Mouse (Mus musculus) cerebellum, postnatal 4 days (tissue): Measurements from ENCODE around the gene Rapgef5.

ENCODE experiments used
- DNase-seq, 2 experiments: peaks; one replicate each; pipeline ENCODE4 v3.0.0; 2022; ENCODE audit warnings: low spot score in 2 of 2, mixed read lengths in 1 of 2

Gene Rapgef5

GRCm38 (mm10) chr12:117669610-117670400, 153.5 kb downstream of the Rapgef5 start:
- DNase-seq, result no peak

DNA sequence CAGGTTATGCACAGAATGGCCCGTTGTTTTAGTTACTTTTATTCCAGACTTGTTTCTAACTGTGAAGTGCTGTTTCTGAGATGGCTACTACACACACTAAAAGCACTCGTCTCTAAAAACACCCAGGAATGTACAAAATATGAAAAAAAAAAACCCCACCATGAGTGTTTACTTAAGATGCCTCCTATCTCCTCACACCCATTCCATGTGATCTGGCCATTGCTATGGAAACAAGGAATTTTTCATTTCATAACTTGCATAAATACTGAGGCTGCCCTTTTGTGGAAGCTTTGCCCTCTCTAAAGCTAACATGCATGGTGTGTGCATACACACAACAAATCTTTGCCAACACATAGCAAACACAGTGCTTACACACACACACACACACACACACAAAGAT, 156.9 kb downstream of the Rapgef5 start:
- DNase-seq, result no peak

DNA sequence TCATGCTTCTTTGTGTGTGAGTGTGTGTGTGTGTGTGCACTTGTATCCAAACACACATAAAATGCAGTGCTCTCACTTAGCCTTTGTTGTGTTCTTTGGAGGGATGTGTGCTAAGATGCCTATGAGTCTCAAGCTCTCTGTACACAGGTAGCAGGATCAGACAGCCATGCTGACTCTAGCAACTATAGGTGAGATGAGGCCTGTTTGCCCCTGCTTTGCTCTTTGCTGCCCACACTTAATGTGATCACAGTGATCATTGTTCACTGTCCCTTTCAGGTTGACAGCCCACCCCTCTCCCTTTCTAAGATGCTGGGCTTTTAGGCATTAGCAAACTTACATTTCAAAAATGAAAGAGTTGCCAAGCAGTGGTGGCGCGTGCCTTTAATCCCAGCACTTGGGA, 158.2 kb downstream of the Rapgef5 start:
- no peak for DNase-seq

DNA sequence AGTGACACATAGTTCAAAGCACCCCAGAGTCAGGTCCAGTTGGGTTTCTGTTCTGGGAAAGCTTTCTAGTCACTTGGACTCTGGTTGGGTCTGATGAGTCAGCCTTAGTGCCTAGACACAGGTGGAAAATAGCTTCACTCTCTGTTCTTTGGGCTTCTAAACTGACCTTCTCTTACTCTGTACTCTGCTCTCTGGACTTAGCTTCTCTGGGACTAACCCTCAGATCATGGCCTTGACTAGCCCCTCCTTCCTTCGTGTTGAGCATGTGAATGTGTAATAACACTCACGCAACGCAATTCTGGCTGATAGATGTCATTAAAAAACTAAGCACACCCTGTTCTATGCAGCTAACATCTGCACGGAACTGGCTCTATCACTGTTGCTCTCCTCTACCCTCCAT, 160.0 kb downstream of the Rapgef5 start:
- no peak for DNase-seq

DNA sequence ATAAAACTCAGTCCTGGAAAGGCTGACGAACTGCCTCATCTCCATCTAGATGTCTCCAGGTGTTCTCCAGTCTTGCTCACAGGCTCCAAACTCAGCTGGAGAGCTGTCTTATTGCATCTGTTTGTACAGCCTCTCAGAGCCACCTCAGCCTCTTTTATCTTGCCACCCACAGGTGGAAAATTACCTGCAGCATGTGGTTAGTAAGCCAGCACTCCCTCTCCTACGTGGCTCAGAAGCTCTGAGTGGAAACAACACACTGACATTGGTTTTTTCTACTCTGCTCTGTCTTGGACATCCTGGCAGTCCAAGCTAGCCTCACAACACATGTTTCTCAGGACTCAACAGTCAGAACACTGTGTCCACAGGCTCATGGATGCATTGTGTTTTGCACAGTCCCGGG, 162.6 kb downstream of the Rapgef5 start:
- no peak for DNase-seq

GRCm38 (mm10) chr12:117679795-117680194, 163.5 kb downstream of the Rapgef5 start:
- DNase-seq, result no peak

DNA sequence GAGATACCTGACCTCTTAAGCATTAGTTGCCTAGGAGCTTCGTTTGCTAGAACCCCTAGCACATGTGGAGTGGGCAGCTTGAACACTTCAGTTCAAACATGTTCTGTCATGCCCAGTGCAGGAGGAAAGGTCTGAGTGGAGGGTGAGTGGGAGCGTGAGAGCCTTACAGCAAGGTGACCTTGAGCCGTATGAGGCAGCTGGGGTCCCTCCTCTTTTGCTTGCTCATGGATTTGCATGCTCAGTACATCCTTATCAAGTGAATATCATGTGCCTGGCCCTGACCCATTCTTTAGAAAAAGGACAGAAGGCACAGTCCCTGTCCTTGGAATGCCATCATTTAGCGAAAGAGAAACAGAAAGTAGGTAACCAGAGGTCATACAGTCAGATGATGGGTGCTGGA, 165.0 kb downstream of the Rapgef5 start:
- no peak for DNase-seq

GRCm38 (mm10) chr12:117683377-117683776, 167.1 kb downstream of the Rapgef5 start:
- no peak for DNase-seq

DNA sequence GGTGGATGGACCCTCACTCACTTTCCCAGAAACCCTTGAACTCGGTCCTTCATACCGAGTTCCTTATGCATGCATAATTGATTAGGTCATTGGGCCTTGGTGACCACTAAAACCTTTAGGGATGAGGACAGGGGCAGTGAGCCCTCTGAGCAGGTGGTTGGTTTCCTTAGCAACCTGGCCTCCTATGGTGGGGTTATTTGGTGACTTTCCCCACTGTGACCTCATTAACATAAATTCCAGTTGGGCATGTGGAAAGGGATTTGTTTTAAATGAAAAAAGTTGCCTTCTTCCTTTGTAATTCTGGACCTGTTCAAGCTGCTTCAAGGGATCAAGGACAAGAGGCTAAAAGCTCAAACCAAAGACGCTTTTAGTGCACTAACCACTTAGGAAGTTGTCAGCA, 167.7 kb downstream of the Rapgef5 start:
- no peak for DNase-seq

DNA sequence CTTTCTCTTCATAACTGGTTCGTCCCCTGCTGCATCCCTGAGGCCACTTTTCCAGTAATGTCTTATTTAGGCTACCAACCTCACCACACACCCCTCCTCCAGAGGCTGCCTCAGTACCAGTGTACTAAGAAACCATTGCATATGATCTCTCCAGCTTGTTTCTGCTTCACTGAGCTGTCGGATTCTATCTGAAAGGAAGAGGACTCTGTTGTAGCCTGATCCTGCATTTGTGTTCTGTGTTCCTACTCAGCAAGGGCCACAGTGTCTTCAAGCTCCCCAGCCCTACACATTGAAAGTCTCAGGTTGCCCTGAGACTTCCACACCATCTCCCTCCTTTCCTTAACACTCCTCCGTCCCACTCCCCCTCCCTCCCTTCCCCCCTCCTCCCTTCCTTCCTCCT, 168.5 kb downstream of the Rapgef5 start:
- no peak for DNase-seq

DNA sequence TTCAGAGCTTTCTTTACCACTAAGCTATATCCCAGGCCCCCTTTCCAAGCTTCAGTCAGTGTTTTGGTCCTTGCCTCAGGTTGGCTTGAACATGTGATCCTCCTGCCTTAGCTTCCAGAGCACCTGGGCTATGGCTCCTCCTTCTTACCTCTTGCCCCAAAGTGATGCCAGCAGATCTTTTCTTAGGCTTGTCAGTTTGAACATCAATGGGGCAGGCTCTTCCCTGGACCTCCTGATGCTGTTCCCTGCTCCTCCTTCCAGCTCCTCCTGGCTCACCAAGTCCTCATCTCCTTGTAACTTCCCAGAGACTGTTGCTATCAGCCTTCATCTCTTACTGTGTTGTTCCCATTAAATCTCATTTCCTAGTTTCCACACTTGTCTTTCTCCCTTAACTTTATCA, 169.1 kb downstream of the Rapgef5 start:
- DNase-seq, result no peak

GRCm38 (mm10) chr12:117686732-117687131, 170.5 kb downstream of the Rapgef5 start:
- DNase-seq, result no peak

DNA sequence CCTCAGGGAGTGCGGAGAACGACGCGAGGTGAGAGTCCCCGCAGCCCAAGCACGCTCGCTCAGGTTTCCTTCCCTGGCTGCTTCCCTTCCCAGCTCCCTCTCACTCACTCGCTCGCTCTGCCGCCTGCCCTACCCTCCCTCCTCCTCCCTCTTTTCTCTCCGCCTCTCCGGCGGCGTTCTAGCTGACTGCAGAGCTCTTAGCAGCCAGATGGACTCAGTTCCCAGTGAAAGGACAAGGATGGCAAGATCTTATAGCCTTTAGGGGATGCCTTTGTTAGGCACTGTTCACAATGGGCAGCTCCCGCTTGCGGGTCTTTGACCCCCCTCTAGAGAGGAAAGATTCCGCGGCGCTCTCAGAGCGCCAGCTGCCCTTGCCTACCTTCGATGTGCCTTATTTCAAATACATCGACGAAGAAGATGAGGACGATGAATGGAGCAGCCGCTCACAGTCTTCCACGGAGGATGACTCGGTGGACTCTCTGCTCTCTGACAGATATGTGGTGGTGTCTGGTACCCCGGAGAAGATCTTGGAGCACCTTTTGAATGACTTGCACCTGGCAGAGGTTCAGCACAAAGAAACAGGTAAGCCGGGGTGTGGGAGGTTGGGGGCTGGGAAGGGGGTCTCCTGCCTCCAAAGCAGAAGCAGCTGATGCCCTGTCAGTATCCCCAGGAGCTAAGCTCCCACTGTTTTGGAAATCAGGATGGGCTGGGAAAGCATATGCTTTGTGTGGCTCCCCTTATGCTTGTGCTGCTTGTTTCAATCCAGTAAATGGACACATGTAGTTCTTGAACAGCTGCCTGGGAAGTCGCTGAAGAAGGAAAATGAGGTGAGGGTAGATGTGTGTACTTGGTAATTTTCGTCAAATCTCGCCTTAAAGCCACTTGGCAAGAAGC, 172.6 kb downstream of the Rapgef5 start:
- DNase-seq, result peak; percentile 46 to 56

GRCm38 (mm10) chr12:117691336-117691735, 175.1 kb downstream of the Rapgef5 start:
- DNase-seq, result no peak

DNA sequence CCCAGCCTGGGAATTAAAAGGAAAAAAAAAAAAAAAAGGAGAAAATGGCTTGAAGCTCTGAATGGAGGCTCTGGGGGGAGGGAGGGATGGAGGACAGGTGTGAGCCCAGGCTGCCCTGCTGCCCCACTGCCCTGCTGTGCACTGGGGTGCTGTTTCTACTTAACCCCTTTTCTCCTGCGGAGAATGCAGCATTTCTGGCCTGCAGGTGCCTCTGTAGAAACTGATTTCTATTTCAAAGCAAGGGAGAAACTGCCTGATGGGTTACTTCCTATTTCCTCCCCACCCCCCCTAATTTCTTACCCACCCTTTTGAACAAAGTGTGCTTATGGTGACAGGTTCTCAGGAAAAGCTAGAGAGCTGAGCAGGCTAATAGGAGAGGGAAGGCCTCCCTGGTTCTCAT, 176.5 kb downstream of the Rapgef5 start:
- no peak for DNase-seq

GRCm38 (mm10) chr12:117699950-117700665, 183.8 kb downstream of the Rapgef5 start:
- no peak for DNase-seq

DNA sequence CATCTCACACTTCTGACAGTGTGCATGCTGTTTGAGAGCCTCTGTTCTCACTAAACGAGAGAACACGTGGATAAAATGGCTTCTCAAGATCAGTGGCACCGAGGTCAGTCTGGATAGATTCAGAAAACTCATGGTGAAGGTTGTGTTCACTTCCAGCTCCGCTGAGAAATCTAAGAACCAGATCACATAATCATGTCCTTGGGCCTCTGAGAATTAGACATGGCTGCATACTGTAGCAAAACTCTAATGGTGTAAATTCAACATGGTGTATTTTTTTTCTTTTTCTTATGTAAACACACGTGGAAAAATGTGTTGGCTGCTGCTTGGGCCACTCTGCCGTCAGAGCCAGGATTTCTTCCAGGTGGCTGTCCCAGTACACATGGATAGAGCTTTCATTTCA, 184.6 kb downstream of the Rapgef5 start:
- no peak for DNase-seq

DNA sequence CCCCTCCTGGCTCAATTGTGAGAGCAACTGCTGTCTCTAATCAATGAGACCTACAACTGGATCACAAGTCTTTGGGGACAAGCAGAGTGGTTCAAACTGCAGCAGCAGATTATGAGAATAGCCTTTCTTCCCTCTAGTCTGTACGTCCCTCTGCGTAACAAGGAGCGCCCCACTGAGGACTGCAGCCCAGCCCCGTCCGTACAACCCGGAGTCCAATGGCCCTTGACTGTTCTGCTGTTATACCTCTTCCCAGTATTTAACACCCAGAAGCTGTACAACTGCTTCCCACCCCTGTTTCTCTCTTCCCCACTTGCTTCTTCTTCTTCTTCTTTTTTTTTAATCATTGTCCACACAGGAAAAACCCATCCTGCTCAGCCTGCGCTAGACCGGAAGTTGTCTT, 186.0 kb downstream of the Rapgef5 start:
- no peak for DNase-seq

- DNase-seq, result no peak
Observed at GRCm38 (mm10) chr12:117702928-117703327, 186.6 kb downstream of the Rapgef5 start.

DNA sequence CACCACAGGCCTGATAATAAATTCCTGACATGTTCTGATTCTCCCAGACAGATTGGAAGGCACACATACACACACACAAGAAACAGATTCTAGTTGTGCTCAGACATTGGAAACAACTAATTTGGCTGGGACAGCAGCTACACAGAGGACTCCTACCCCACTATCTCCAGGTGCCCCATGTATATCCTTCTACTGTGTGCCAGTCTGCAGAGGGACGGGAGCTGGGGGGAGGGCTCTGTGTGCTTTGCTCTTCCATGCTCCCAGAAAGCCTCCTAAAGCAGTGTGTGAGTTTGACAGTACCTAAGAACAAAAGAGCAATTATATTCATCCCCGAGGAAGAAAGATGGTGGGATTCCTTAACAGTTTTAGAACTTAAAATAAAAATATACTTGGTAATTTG, 187.1 kb downstream of the Rapgef5 start:
- DNase-seq, result no peak

DNA sequence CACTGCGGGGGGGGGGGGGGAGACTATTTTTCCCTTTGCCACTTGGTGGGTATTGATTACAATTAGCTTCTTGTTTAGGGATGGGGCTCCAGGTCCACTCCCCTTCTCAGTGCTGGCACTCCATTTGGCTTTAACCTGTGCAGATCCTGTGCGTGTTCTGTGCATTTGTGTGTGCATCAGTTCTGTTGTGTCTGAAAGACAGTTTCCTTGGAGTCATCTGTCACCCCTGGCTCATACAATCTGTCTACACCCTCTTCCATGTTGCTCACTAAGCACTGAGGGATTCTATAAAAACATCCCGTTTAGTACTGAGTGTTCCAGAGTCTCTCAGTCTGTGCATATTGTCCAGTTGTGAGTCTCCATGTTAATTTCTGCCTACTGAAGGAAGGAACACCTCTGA, 189.0 kb downstream of the Rapgef5 start:
- DNase-seq, result no peak

GRCm38 (mm10) chr12:117709280-117709679, 193.0 kb downstream of the Rapgef5 start:
- DNase-seq, result no peak
